Mouse (Mus musculus) small intestine, adult 2 months (tissue): ENCODE data around the gene Trim33.

ENCODE experiments used
- CTCF ChIP-seq: fragments of 200-500 bp; IDR thresholded peaks from 2 replicates; pipeline ENCODE4 v1.5.1; 2012; ENCODE audit warnings: low read depth, mild to moderate bottlenecking, control low read depth, inconsistent platforms, low read length, moderate library complexity, mixed read lengths; ENCODE audit not compliant: insufficient replicate concordance, insufficient read length; ENCODE audit errors: extremely low read depth
- POLR2A ChIP-seq: fragments of 200-500 bp; IDR thresholded peaks from 2 replicates; pipeline ENCODE4 v1.6.1; 2012; ENCODE audit warnings: low read depth, mild to moderate bottlenecking, control low read depth, inconsistent platforms, low read length, moderate library complexity

- TF ChIP-seq CTCF: no peak
- no peak for TF ChIP-seq POLR2A
These were observed 123.1 kb downstream of the Trim33 start for GRCm38 (mm10) chr3:103402212-103402611.
